ENCODE assay signal across 9 mouse cellular contexts in genomic region chr8:73618946-73619345, GRCm38 (mm10).
DNase-seq lines count a peak whose midpoint lies in the region; ATAC-seq lines count a peak whose summit lies in the region.
"Had no signal": no experiment of that assay in that cellular context is flagged by ENCODE, and none has a peak within 500 bp of the region (broad histone marks: within the 10 kb centered on the region; RNA-seq: fewer than 3 reads in every experiment).

No protein-coding gene starts in this region.

- ATAC-seq in limb, embryonic 13.5 days (ENCODE audit: low FRiP score, low read depth), result peak; percentile 54

- H3K4me2 ChIP-seq in limb, embryonic 13.5 days (replicated peaks), result no peak overlapping the region
- H3K4me2 ChIP-seq: limb, embryonic 12.5 days had no signal

- no peak overlapping the region for H3K9ac ChIP-seq in limb, embryonic 13.5 days
- H3K9ac ChIP-seq: limb, embryonic 12.5 days had no signal

- H3K4me1 ChIP-seq in limb, embryonic 13.5 days, result no peaks in the 10 kb centered on the region
- H3K4me1 ChIP-seq: limb, embryonic 12.5 days had no signal

- 80% methylated on average over 1 of the region's 1 CpGs for WGBS in limb, embryonic 13.5 days

- DNase-seq in gastrocnemius, postnatal 14 days, result peak; percentile 3
- no peak for DNase-seq in gastrocnemius, postnatal 25 days
- DNase-seq in 3T3-L1 (ENCODE audit: low read depth, low spot score), result peak; percentile 20
- DNase-seq in c-Kit-negative CD71-positive TER-119-positive erythroid progenitor cells, embryonic 14.5 days (ENCODE audit: low read depth, low spot score), result peak; percentile 16
- peak; percentile 18 for DNase-seq in splenic B cell, adult 2 months (ENCODE audit: low read depth, low spot score)
- no peak for DNase-seq in layer of hippocampus, adult 18-20 months (ENCODE audit: low spot score in 2 of 2)
- DNase-seq in Muller cell, postnatal 12 days (ENCODE audit: inconsistent ontology term), result no peak

- no peaks in the 10 kb centered on the region for H3K27me3 ChIP-seq in limb, embryonic 13.5 days
- no peaks in the 10 kb centered on the region for H3K27me3 ChIP-seq in splenic B cell, adult 2 months (ENCODE audit: control insufficient read depth, insufficient read depth, low read length, poor library complexity, severe bottlenecking)
- H3K27me3 ChIP-seq: limb, embryonic 12.5 days had no signal

- H3K27ac ChIP-seq in limb, embryonic 13.5 days, result no peak overlapping the region
- H3K27ac ChIP-seq: limb, embryonic 12.5 days had no signal

- 0 out of 2 replicates have a peak, but pooled peaks cover 3% of the 10 kb centered on the region for H3K9me3 ChIP-seq in limb, embryonic 13.5 days
- H3K9me3 ChIP-seq: limb, embryonic 12.5 days had no signal

- no peak overlapping the region for H3K4me3 ChIP-seq in limb, embryonic 13.5 days
- H3K4me3 ChIP-seq: limb, embryonic 12.5 days had no signal

- no peaks in the 10 kb centered on the region for H3K36me3 ChIP-seq in limb, embryonic 13.5 days
- no peaks in the 10 kb centered on the region for H3K36me3 ChIP-seq in splenic B cell, adult 2 months (ENCODE audit: control insufficient read depth, insufficient read depth, low read length, poor library complexity, severe bottlenecking)
- H3K36me3 ChIP-seq: limb, embryonic 12.5 days had no signal

- intact Hi-C loops in gastrocnemius, postnatal 14 days (cut with DNase I; ENCODE audit: low total_unique reads), result no loop called here

Comparison
In these comparisons a context has a peak if more than half of its experiments do, and no peak if none do; other contexts are left out.
1. DNase-seq: peak in gastrocnemius, postnatal 14 days (single experiment), 3T3-L1 (single experiment), c-Kit-negative CD71-positive TER-119-positive erythroid progenitor cells, embryonic 14.5 days (single experiment) and splenic B cell, adult 2 months (single experiment); none in gastrocnemius, postnatal 25 days (single experiment), layer of hippocampus, adult 18-20 months (0 of 2) and Muller cell, postnatal 12 days (single experiment).